8 mouse cellular contexts compared by ENCODE assay signal in the genomic region with DNA sequence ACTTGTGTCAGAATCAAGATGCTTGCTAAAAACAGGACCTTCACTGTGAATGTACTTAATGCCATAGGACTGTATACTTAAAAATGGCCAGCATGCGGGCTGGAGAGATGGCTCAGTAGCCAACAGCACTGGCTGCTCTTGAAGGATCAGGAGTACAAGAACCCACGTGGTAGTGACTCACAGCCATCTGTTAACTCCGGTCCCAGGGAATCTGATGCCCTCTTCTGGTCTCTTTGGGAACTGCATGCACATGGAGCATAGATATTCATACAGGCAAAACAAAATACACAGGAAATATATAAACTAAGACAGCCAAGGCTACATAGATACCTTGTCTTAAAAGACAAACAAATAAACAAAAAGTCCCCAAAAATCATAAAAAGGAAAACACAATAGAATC. TPM values are rescaled to one million over a fixed set of nuclear protein-coding genes. Genes with fewer than 3 reads are reported as not detected.
DNase-seq lines count a peak whose midpoint lies in the region; ATAC-seq and TF ChIP-seq lines count a peak whose summit lies in the region.

No protein-coding gene starts in this region.

- intact Hi-C loops in heart, postnatal 36 days (cut with DNase I) = no loop called here
- intact Hi-C loops in left cerebral cortex, postnatal 36 days (cut with DNase I) = loop anchor here (5.0 kb wide), 1 partner anchor 152 kb away; no protein-coding TSS in a partner anchor

- H3K9me3 ChIP-seq in kidney, embryonic 14.5 days (ENCODE audit: control insufficient read depth, low read length) = no peaks in the 10 kb centered on the region

- peaks cover 4% of the 10 kb centered on the region; the same call in 1 of the 2 replicates for H3K4me1 ChIP-seq in kidney, adult 2 months (ENCODE audit: control insufficient read depth, insufficient read depth, low read length)
- H3K4me1 ChIP-seq in kidney, embryonic 14.5 days (ENCODE audit: control insufficient read depth, insufficient read depth, low read length) = peaks cover 5% of the 10 kb centered on the region; the same call in 1 of the 2 replicates

- no peak overlapping the region for H3K9ac ChIP-seq in kidney, embryonic 14.5 days (ENCODE audit: low read depth, low read length)

- no peak for TF ChIP-seq POLR2A in kidney, adult 2 months (IDR thresholded peaks at IDR 0.05; ENCODE audit: low read depth, low read length)

- no peak overlapping the region for H3K4me3 ChIP-seq in kidney, adult 2 months (ENCODE audit: insufficient read depth, low read depth, low read length)
- no peak overlapping the region for H3K4me3 ChIP-seq in kidney, embryonic 14.5 days (ENCODE audit: low read length)

- H3K36me3 ChIP-seq in kidney, adult 2 months (ENCODE audit: control insufficient read depth, insufficient read depth, low read length) = no peaks in the 10 kb centered on the region
- H3K36me3 ChIP-seq in kidney, embryonic 14.5 days (ENCODE audit: control insufficient read depth, insufficient read depth, low read length) = peaks cover 4% of the 10 kb centered on the region; the same call in 1 of the 2 replicates

- H3K27me3 ChIP-seq in kidney, adult 2 months (replicated peaks; ENCODE audit: control insufficient read depth, insufficient read depth, low read length) = no peaks in the 10 kb centered on the region
- no peaks in the 10 kb centered on the region for H3K27me3 ChIP-seq in kidney, embryonic 14.5 days (ENCODE audit: control insufficient read depth, insufficient read depth, low read length)

- H3K4me2 ChIP-seq in kidney, embryonic 14.5 days (replicated peaks; ENCODE audit: low read depth, low read length) = no peak overlapping the region

- peak; percentile 71 for TF ChIP-seq CTCF in kidney, adult 2 months (conservative IDR thresholded peaks at IDR 0.05; ENCODE audit: insufficient read depth, insufficient read length, low read depth, low read length)

- DNase-seq in kidney, adult 2 months = peak; percentile 85
- peak; percentile 80 for DNase-seq in adrenal gland, adult 2 months
- DNase-seq in embryo, embryonic 11 days = peak; percentile 69
- DNase-seq in heart, postnatal 36 days = peak; percentile 80 to 86
- peak; percentile 46 to 74 for DNase-seq in left cerebral cortex, postnatal 36 days (ENCODE audit: low spot score in 2 of 2)
- peak; percentile 83 for DNase-seq in thymus, postnatal 14 days

- H3K27ac ChIP-seq in kidney, adult 2 months (ENCODE audit: insufficient read depth, low read depth, low read length) = no peak overlapping the region
- H3K27ac ChIP-seq in kidney, embryonic 14.5 days (ENCODE audit: low read depth, low read length) = no peak overlapping the region

- 28% methylated on average over 3 of the region's 3 CpGs for WGBS in kidney, adult 2 months
- WGBS in kidney, embryonic 14.5 days = 48% methylated on average over 3 of the region's 3 CpGs

- ATAC-seq in kidney, embryonic 14.5 days (ENCODE audit: low FRiP score, low TSS enrichment) = no peak
- ATAC-seq in neutrophil, adult 5-6 weeks (ENCODE audit: extremely low read depth, insufficient number of reproducible peaks, low FRiP score, poor library complexity, severe bottlenecking) = peak; percentile 63

RNA-seq across cellular contexts. Expression of a gene that starts 5.5 kb away (rescaled TPM):
- 5.8 and 7.0 TPM in 2 replicates for polyA plus RNA-seq in kidney, adult 2 months (2012; rRNA removed)
- polyA plus RNA-seq in kidney, embryonic 14.5 days (2014; fragmentation: Nextera tagmentation; extraction: Ambion mirVana) = 13.2 and 16.9 TPM in 2 replicates
- total RNA-seq in adrenal gland, adult 2 months (2021) = 1 to 10 TPM; 4.5 to 6.4 TPM
- polyA plus RNA-seq in adrenal gland, adult 2 months (2012; rRNA removed) = 3.3 and 4.7 TPM in 2 replicates
- total RNA-seq in heart, postnatal 36 days (2021) = 1 to 10 TPM; 3.2 to 3.4 TPM
- total RNA-seq in left cerebral cortex, postnatal 36 days (2021) = 1 to 10 TPM; 3.9 to 6.6 TPM
- total RNA-seq in neutrophil, adult 5-6 weeks (2017) = 9.1 and 11.3 TPM in 2 replicates

RNA-seq across cellular contexts. Expression of a gene that starts 11.5 kb away (rescaled TPM):
- 3.1 and 3.9 TPM in 2 replicates for polyA plus RNA-seq in kidney, adult 2 months (2012; rRNA removed)
- polyA plus RNA-seq in kidney, embryonic 14.5 days (2014; fragmentation: Nextera tagmentation; extraction: Ambion mirVana) = 9.3 and 11.8 TPM in 2 replicates
- 10 to 100 TPM; 16.8 to 20.4 TPM for total RNA-seq in adrenal gland, adult 2 months (2021)
- polyA plus RNA-seq in adrenal gland, adult 2 months (2012; rRNA removed) = 35.2 and 43.9 TPM in 2 replicates
- 1 to 10 TPM; 6.9 to 8.8 TPM for total RNA-seq in heart, postnatal 36 days (2021)
- total RNA-seq in left cerebral cortex, postnatal 36 days (2021) = 10 to 100 TPM; 19.4 to 21.4 TPM
- 1.7 and 2.0 TPM in 2 replicates for total RNA-seq in neutrophil, adult 5-6 weeks (2017)

RNA-seq across cellular contexts. Expression of a gene that starts 58.9 kb away (rescaled TPM):
- polyA plus RNA-seq in kidney, adult 2 months (2012; rRNA removed) = 0.43 and 1.3 TPM in 2 replicates
- not detected in 2 replicates for polyA plus RNA-seq in kidney, embryonic 14.5 days (2014; fragmentation: Nextera tagmentation; extraction: Ambion mirVana)
- 10 to 100 TPM; 32.2 to 33.3 TPM for total RNA-seq in adrenal gland, adult 2 months (2021)
- 8.8 and 14.3 TPM in 2 replicates for polyA plus RNA-seq in adrenal gland, adult 2 months (2012; rRNA removed)
- total RNA-seq in heart, postnatal 36 days (2021) = under 1 TPM; 0.31 to 0.33 TPM
- 100 to 1,000 TPM; 365 to 407 TPM for total RNA-seq in left cerebral cortex, postnatal 36 days (2021)
- not detected in 2 replicates for total RNA-seq in neutrophil, adult 5-6 weeks (2017)

Comparison
In these comparisons a context has a peak if more than half of its experiments do, and no peak if none do; other contexts are left out.
1. RNA of a gene that starts 58.9 kb away (total RNA-seq): 365 to 407 TPM in left cerebral cortex, postnatal 36 days and 32.2 to 33.3 TPM in adrenal gland, adult 2 months; not detected in neutrophil, adult 5-6 weeks and 0.31 to 0.33 TPM in heart, postnatal 36 days; every median in the first group is over 10 times any median in the second.
2. Peak in every context shown above with its lines, with median percentiles within 50 percentile points of each other: DNase-seq.